In the genomic region with DNA sequence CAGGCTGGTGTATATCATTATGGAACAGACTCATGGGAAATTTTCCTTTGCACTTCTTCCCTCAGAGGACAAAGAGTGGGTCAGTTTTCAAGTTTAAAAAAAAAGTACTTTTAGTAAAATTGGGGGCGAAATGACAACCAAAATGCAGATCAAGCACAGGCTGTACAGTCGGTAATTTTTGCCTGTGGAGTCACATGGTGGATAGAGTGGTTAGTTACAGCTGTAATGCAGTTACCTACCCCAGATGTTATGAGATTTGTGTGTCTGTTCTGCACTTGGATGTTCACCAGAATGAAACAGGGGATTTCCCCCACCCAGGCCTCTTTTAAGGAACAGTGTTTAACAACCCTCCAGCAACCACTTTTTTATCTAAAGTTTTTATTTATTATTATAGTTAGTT, we compare ENCODE assay signal across 27 mouse cellular contexts.
"Had no signal": no experiment of that assay in that cellular context is flagged by ENCODE, and none has a peak within 500 bp of the region (broad histone marks: within the 10 kb centered on the region; RNA-seq: fewer than 3 reads in every experiment).

No protein-coding gene starts in this region.

- ATAC-seq: hindbrain, postnatal 0 days; intestine, embryonic 16.5 days; liver, embryonic 12.5 days had no signal

- H3K36me3 ChIP-seq: heart, embryonic 13.5 days; heart, embryonic 15.5 days; hindbrain, embryonic 13.5 days; hindbrain, embryonic 15.5 days; kidney, embryonic 15.5 days; limb, embryonic 12.5 days; limb, embryonic 15.5 days; liver, embryonic 12.5 days had no signal

- H3K4me1 ChIP-seq: heart, embryonic 15.5 days; hindbrain, embryonic 13.5 days; hindbrain, embryonic 15.5 days; kidney, embryonic 15.5 days; limb, embryonic 15.5 days; liver, embryonic 12.5 days had no signal

- H3K9me3 ChIP-seq: heart, embryonic 13.5 days; heart, embryonic 15.5 days; hindbrain, embryonic 13.5 days; hindbrain, embryonic 15.5 days; kidney, embryonic 15.5 days; limb, embryonic 12.5 days; limb, embryonic 15.5 days; liver, embryonic 12.5 days had no signal

- H3K27me3 ChIP-seq: heart, embryonic 13.5 days; heart, embryonic 15.5 days; hindbrain, embryonic 13.5 days; hindbrain, embryonic 15.5 days; kidney, embryonic 15.5 days; limb, embryonic 12.5 days; limb, embryonic 15.5 days; liver, embryonic 12.5 days had no signal

- DNase-seq: gastrocnemius, adult 2 months; gastrocnemius, postnatal 10 days; gastrocnemius, postnatal 25 days; heart, adult 2 months; heart, postnatal 14 days; heart, postnatal 36 days; kidney, adult 11 months; kidney, adult 2 months; kidney, adult 9 months; kidney, postnatal 10 days; kidney, postnatal 25 days; layer of hippocampus, adult 9-11 months; layer of hippocampus, postnatal 36 days; lung, adult 18-20 months had no signal

- H3K4me3 ChIP-seq: gastrocnemius, adult 2 months; heart, adult 2 months; heart, embryonic 13.5 days; heart, embryonic 15.5 days; hindbrain, embryonic 13.5 days; hindbrain, embryonic 15.5 days; kidney, embryonic 15.5 days; left cerebral cortex, adult 2 months; limb, embryonic 12.5 days; limb, embryonic 15.5 days; liver, embryonic 12.5 days had no signal

- H3K9ac ChIP-seq: heart, embryonic 13.5 days; heart, embryonic 15.5 days; hindbrain, embryonic 13.5 days; hindbrain, embryonic 15.5 days; kidney, embryonic 15.5 days; limb, embryonic 12.5 days; limb, embryonic 15.5 days; liver, embryonic 12.5 days; liver, embryonic 14.5 days had no signal

- H3K4me2 ChIP-seq: heart, embryonic 11.5 days; heart, embryonic 13.5 days; heart, embryonic 15.5 days; hindbrain, embryonic 13.5 days; hindbrain, embryonic 15.5 days; kidney, embryonic 15.5 days; limb, embryonic 12.5 days; limb, embryonic 15.5 days; liver, embryonic 12.5 days had no signal

- H3K27ac ChIP-seq: gastrocnemius, adult 2 months; heart, adult 2 months; heart, embryonic 13.5 days; heart, embryonic 15.5 days; hindbrain, embryonic 13.5 days; hindbrain, embryonic 15.5 days; hindbrain, postnatal 0 days; kidney, embryonic 15.5 days; left cerebral cortex, adult 2 months; limb, embryonic 12.5 days; limb, embryonic 15.5 days; liver, embryonic 12.5 days; liver, embryonic 14.5 days had no signal
